Mouse (Mus musculus) T-helper 17 cell (primary cell): ENCODE data around the gene Abcc6.

Experiments used
- in situ Hi-C, 2 experiments: fragments of 300-600 bp; cut with MboI, MseI; formaldehyde crosslinking; loops; 1 replicate in 1 of 2; 2 replicates in 1 of 2; pipeline ENCODE4 v1.15.1; 2025; ENCODE audit warnings: high pct_unique_total_duplicates in 2 of 2

Gene Abcc6

GRCm38 (mm10) chr7:45941986-45942385 is 88.1 kb downstream of the Abcc6 start:
- in situ Hi-C loops: loop anchor here in 1 of 2 experiments (5.0 kb wide), 1 partner anchor 65 kb away; no protein-coding TSS in a partner anchor

GRCm38 (mm10) chr7:45939836-45940235 is 90.3 kb downstream of the Abcc6 start:
- in situ Hi-C loops: loop anchor here (5.0 to 10.0 kb wide), 2 partner anchors 67 to 205 kb away; no protein-coding TSS in a partner anchor

- in situ Hi-C loops: loop anchor here (10.0 kb wide), 1 partner anchor 200 kb away; no protein-coding TSS in a partner anchor
These were observed 95.0 kb downstream of the Abcc6 start for GRCm38 (mm10) chr7:45935114-45935513.

GRCm38 (mm10) chr7:45933766-45934165 is 96.3 kb downstream of the Abcc6 start:
- in situ Hi-C loops: loop anchor here (10.0 kb wide), 1 partner anchor 199 kb away; no protein-coding TSS in a partner anchor

GRCm38 (mm10) chr7:45929688-45930087 is 100.4 kb downstream of the Abcc6 start:
- in situ Hi-C loops: loop anchor here (10.0 kb wide), 1 partner anchor 195 kb away; no protein-coding TSS in a partner anchor

- in situ Hi-C loops: no loop called here
These were observed 101.3 kb downstream of the Abcc6 start for GRCm38 (mm10) chr7:45928626-45929295.

GRCm38 (mm10) chr7:45924429-45924816 is 105.7 kb downstream of the Abcc6 start:
- in situ Hi-C loops: loop anchor here (5.0 to 25.0 kb wide), 2 partner anchors 52 to 1088 kb away; partner anchors contain the start of genes Kdelr1 (in 1 of the 2) and Spty2d1 (in 1 of the 2)

GRCm38 (mm10) chr7:45923762-45924428 is 106.2 kb downstream of the Abcc6 start, which contains the start of gene Ccdc114:
TSS of gene Ccdc114 (plus strand) at chr7:45924072.
- in situ Hi-C loops: loop anchor here (5.0 to 25.0 kb wide), 2 partner anchors 52 to 1088 kb away; partner anchors contain the start of genes Kdelr1 (in 1 of the 2) and Spty2d1 (in 1 of the 2)

GRCm38 (mm10) chr7:45922928-45923761 is 107.0 kb downstream of the Abcc6 start:
- in situ Hi-C loops: loop anchor here (5.0 to 25.0 kb wide), 2 partner anchors 51 to 1089 kb away; partner anchors contain the start of genes Kdelr1 (in 1 of the 2) and Spty2d1 (in 1 of the 2)

GRCm38 (mm10) chr7:45921950-45922600 is 108.0 kb downstream of the Abcc6 start:
- in situ Hi-C loops: loop anchor here (5.0 to 25.0 kb wide), 2 partner anchors 50 to 1090 kb away; partner anchors contain the start of genes Kdelr1 (in 1 of the 2) and Spty2d1 (in 1 of the 2)

- in situ Hi-C loops: loop anchor here (5.0 to 25.0 kb wide), 2 partner anchors 49 to 1091 kb away; partner anchors contain the start of genes Kdelr1 (in 1 of the 2) and Spty2d1 (in 1 of the 2)
These were observed 108.9 kb downstream of the Abcc6 start, which contains the start of gene Emp3 for GRCm38 (mm10) chr7:45921242-45921621. TSS of gene Emp3 (minus strand) at chr7:45921404.

GRCm38 (mm10) chr7:45920583-45921241 is 109.4 kb downstream of the Abcc6 start:
- in situ Hi-C loops: loop anchor here (5.0 to 25.0 kb wide), 2 partner anchors 48 to 1092 kb away; partner anchors contain the start of genes Kdelr1 (in 1 of the 2) and Spty2d1 (in 1 of the 2)

- in situ Hi-C loops: loop anchor here (5.0 to 25.0 kb wide), 3 partner anchors 47 to 1515 kb away; partner anchors contain the start of genes Kdelr1 (in 1 of the 2) and Spty2d1 (in 1 of the 2)
These were observed 110.3 kb downstream of the Abcc6 start for GRCm38 (mm10) chr7:45919761-45920160.

GRCm38 (mm10) chr7:45919083-45919671 is 110.9 kb downstream of the Abcc6 start:
- in situ Hi-C loops: loop anchor here in 1 of 2 experiments (10.0 to 25.0 kb wide), 2 partner anchors 1093 to 1514 kb away; partner anchors contain the start of gene Spty2d1

GRCm38 (mm10) chr7:45917926-45918325 is 112.2 kb downstream of the Abcc6 start:
- in situ Hi-C loops: loop anchor here in 1 of 2 experiments (10.0 to 25.0 kb wide), 2 partner anchors 1094 to 1513 kb away; partner anchors contain the start of gene Spty2d1
